Mouse (Mus musculus): ENCODE measurements around the gene Zbtb16.

GRCm38 (mm10) chr9:48724733-48725132 lies 111.3 kb downstream of the Zbtb16 start:
- TF ChIP-seq CTCF (IDR thresholded peaks at IDR 0.05; ENCODE audit: insufficient read depth, low read depth, low read length) (no peak), POLR2A (IDR thresholded peaks at IDR 0.05; ENCODE audit: insufficient read depth, low read depth, low read length) (no peak)

All from olfactory bulb, adult 2 months (tissue).